Mouse (Mus musculus) lung, postnatal 0 days (tissue): Measurements from ENCODE around the gene Zer1.

Source experiments
- CTCF ChIP-seq: IDR thresholded peaks from 2 replicates; pipeline ENCODE4 v1.5.1; 2016; ENCODE audit warnings: antibody characterized with exemption, mild to moderate bottlenecking
- EP300 ChIP-seq: IDR thresholded peaks from 2 replicates; pipeline ENCODE4 v1.6.1; 2016; ENCODE audit warnings: antibody characterized with exemption, mild to moderate bottlenecking, control low read depth

DNA sequence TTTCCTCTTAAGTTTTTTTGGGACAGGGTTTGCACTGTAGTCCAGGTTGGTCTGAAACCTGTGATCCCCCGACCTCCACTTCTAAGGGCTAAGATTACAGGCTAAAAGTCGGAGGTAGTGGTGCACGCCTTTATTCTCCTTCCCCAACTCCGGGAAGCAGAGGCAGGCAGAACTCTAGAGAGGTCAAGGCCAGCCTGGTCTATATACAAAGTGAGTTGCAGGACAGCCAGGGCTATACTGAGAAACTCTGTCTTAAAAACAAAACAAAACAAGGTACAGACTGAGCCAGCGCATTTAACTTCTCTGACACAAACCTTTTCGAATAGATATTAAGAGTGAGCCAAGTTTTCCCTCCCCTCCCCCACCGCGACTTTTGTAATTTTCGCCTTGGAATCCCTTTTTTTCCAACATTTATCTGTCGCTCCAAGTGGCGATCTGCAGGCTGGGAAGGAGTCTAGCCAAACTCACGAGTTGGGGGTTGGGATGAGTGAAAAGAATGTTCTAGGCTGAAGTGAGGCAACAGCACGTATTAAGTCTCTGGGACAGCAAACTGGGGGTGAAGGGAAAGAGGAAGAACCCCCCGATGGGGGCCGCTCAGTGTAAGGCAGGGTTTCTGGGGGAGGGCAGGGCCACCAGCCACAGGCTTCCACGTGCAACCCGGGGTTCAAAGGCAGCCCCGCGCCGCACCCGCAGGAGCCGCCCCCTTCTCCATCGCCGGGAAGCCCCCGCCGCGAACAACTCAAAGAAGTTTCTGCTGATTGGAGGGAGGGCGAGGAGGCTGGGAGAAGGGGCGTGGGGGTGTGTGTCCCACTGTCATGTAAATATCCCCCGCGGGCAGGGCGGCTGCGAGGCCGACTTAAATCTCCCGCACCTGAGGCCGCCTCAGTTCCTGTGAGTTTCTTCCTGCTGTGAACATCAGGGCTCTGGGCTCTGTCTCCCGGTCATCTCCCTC, 62.9 kb downstream of the Zer1 start:
- no peak for TF ChIP-seq EP300
- no peak for TF ChIP-seq CTCF
